Mouse (Mus musculus): ENCODE results near the gene Slc35a1. TPM values are rescaled to one million over a fixed set of nuclear protein-coding genes. Genes with fewer than 3 reads are reported as not detected.

The Slc35a1 gene
- polyA plus RNA-seq, 1 experiment from 2014 or later: 15.1 TPM

DNA sequence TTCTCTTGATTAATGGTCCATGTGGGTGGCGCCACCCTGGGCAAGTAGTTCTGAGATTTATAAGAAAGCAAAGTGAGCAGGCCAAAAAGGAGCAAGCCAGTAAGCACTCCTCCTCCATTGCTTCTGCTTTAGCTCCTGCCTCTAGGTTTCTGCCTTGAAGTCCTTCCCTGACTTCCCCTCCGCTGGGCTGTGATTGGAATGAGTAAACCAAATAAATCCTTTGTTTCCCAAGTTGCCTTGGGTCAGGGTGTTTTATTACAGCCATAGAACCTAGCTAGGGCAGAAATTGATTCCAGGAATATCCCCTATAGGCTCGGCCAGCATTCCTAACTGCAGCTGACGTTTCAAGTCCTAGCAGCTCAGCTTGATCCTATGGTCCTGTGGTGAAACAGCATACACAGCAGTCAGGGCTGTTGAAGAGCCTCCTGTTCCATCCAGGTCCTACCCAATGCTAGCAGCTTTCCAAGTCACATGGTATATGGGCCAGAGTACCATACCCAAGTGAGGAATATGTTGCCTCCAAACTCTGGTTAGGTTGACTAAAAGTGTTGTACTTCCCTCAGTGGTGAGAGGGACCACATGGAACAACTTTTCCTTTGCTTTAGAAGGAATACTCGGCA lies 47.4 kb downstream of the Slc35a1 start:
- whole genome bisulfite sequencing (ENCODE audit: insufficient replicate concordance): 68% methylated on average over 5 of the region's 5 CpGs
- H3K9ac ChIP-seq (ENCODE audit: low read depth, low read length): no peak overlapping the region
- no peak for ATAC-seq (ENCODE audit: low read depth)
- H3K9me3 ChIP-seq (replicated peaks; ENCODE audit: control insufficient read depth, low read length): no peaks in the 10 kb centered on the region
- no peaks in the 10 kb centered on the region for H3K4me1 ChIP-seq (ENCODE audit: control insufficient read depth, low read depth, low read length)
- no peak overlapping the region for H3K4me3 ChIP-seq (ENCODE audit: low read depth, low read length)
- peaks cover 10% of the 10 kb centered on the region for H3K36me3 ChIP-seq (ENCODE audit: control insufficient read depth, insufficient read depth)
- no peaks in the 10 kb centered on the region for H3K27me3 ChIP-seq (ENCODE audit: control insufficient read depth, insufficient read depth, low read depth, low read length)
- no peak overlapping the region for H3K4me2 ChIP-seq (ENCODE audit: low read depth, low read length)
- no peak overlapping the region for H3K27ac ChIP-seq (ENCODE audit: low read length)

DNA sequence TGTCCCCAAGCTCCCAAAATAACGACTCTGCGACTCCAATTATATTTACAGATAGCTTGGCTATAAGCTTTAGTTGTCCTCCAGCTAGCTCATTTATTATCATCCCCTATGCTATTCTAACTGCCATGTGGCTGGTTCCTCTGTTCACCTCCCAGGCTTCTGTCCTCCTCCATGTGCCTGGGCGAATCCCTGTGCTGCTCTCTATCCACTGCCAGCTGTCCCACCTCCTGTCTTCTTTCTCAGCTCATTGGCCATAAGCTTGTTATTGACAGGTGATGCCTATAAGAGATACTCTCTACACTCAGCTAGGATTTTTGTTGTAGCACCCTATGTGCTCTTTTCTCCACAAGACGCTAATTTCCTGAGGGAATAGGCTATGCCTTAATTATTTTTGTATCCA lies 49.4 kb downstream of the Slc35a1 start:
- Histone ChIP-seq H3K27me3 (ENCODE audit: control insufficient read depth, insufficient read depth, low read depth, low read length) (no peaks in the 10 kb centered on the region), H3K9me3 (replicated peaks; ENCODE audit: control insufficient read depth, low read length) (no peaks in the 10 kb centered on the region), H3K4me2 (ENCODE audit: low read depth, low read length) (no peak overlapping the region), H3K27ac (ENCODE audit: low read length) (no peak overlapping the region), H3K9ac (ENCODE audit: low read depth, low read length) (no peak overlapping the region), H3K36me3 (ENCODE audit: control insufficient read depth, insufficient read depth) (peaks cover 9% of the 10 kb centered on the region), H3K4me3 (ENCODE audit: low read depth, low read length) (no peak overlapping the region), H3K4me1 (ENCODE audit: control insufficient read depth, low read depth, low read length) (no peaks in the 10 kb centered on the region)
- 73% methylated on average over 4 of the region's 4 CpGs for WGBS (ENCODE audit: insufficient replicate concordance)
- no peak for ATAC-seq (ENCODE audit: low read depth)

DNA sequence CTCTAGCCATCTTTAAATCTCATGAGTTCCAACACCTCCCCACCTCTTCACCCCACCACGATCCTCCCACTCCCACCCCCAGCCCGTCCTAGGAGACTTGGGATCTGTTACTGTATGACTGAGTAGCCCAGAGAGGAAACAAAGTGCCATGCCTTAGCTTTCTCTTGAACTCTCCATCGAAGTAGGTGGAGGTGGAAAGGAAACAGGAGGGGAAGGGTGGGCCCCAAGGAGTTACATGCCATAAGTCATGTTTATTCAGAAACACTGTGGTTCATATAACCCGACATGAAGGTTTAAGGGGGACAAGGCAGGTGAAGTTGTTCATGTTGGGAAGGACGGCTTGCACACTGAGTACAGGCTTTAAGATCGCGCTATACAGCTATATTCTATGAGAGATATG lies 49.9 kb downstream of the Slc35a1 start:
- WGBS (ENCODE audit: insufficient replicate concordance): 80% methylated on average over 7 of the region's 7 CpGs
- H3K4me2 ChIP-seq (ENCODE audit: low read depth, low read length): no peak overlapping the region
- ATAC-seq (ENCODE audit: low read depth): no peak
- H3K9me3 ChIP-seq (replicated peaks; ENCODE audit: control insufficient read depth, low read length): no peaks in the 10 kb centered on the region
- no peak overlapping the region for H3K27ac ChIP-seq (ENCODE audit: low read length)
- no peak overlapping the region for H3K9ac ChIP-seq (ENCODE audit: low read depth, low read length)
- no peaks in the 10 kb centered on the region for H3K4me1 ChIP-seq (ENCODE audit: control insufficient read depth, low read depth, low read length)
- no peaks in the 10 kb centered on the region for H3K27me3 ChIP-seq (ENCODE audit: control insufficient read depth, insufficient read depth, low read depth, low read length)
- peaks cover 7% of the 10 kb centered on the region for H3K36me3 ChIP-seq (ENCODE audit: control insufficient read depth, insufficient read depth)
- no peak overlapping the region for H3K4me3 ChIP-seq (ENCODE audit: low read depth, low read length)

- H3K4me1 ChIP-seq (ENCODE audit: control insufficient read depth, low read depth, low read length): no peaks in the 10 kb centered on the region
- H3K36me3 ChIP-seq (ENCODE audit: control insufficient read depth, insufficient read depth): peaks cover 7% of the 10 kb centered on the region
- H3K9ac ChIP-seq (ENCODE audit: low read depth, low read length): no peak overlapping the region
These were observed 51.2 kb downstream of the Slc35a1 start for GRCm38 (mm10) chr4:34636036-34636435.

GRCm38 (mm10) chr4:34634129-34634528 lies 53.1 kb downstream of the Slc35a1 start:
- peaks cover 3% of the 10 kb centered on the region; the same call in 1 of the 2 replicates for H3K36me3 ChIP-seq (ENCODE audit: control insufficient read depth, insufficient read depth)
- 87% methylated on average over 7 of the region's 7 CpGs for WGBS (ENCODE audit: insufficient replicate concordance)
- H3K27ac ChIP-seq (ENCODE audit: low read length): no peak overlapping the region
- no peaks in the 10 kb centered on the region for H3K27me3 ChIP-seq (ENCODE audit: control insufficient read depth, insufficient read depth, low read depth, low read length)
- no peaks in the 10 kb centered on the region for H3K9me3 ChIP-seq (replicated peaks; ENCODE audit: control insufficient read depth, low read length)
- H3K4me2 ChIP-seq (ENCODE audit: low read depth, low read length): no peak overlapping the region
- no peak overlapping the region for H3K4me3 ChIP-seq (ENCODE audit: low read depth, low read length)
- no peaks in the 10 kb centered on the region for H3K4me1 ChIP-seq (ENCODE audit: control insufficient read depth, low read depth, low read length)
- H3K9ac ChIP-seq (ENCODE audit: low read depth, low read length): no peak overlapping the region
- ATAC-seq (ENCODE audit: low read depth): no peak

More at GRCm38 (mm10) chr4:34636036-34636435, 51.2 kb downstream of the Slc35a1 start:
- H3K4me3 ChIP-seq (ENCODE audit: low read depth, low read length): no peak overlapping the region
- WGBS (ENCODE audit: insufficient replicate concordance): 76% methylated on average over 5 of the region's 5 CpGs
- H3K27ac ChIP-seq (ENCODE audit: low read length): no peak overlapping the region
- no peak overlapping the region for H3K4me2 ChIP-seq (ENCODE audit: low read depth, low read length)
- no peak for ATAC-seq (ENCODE audit: low read depth)
- H3K27me3 ChIP-seq (ENCODE audit: control insufficient read depth, insufficient read depth, low read depth, low read length): no peaks in the 10 kb centered on the region
- no peaks in the 10 kb centered on the region for H3K9me3 ChIP-seq (replicated peaks; ENCODE audit: control insufficient read depth, low read length)

GRCm38 (mm10) chr4:34629956-34630355 lies 57.3 kb downstream of the Slc35a1 start:
- Histone ChIP-seq H3K4me3 (ENCODE audit: low read depth, low read length) (no peak overlapping the region), H3K9me3 (replicated peaks; ENCODE audit: control insufficient read depth, low read length) (no peaks in the 10 kb centered on the region), H3K36me3 (ENCODE audit: control insufficient read depth, insufficient read depth) (peaks cover 6% of the 10 kb centered on the region; the same call in 1 of the 2 replicates), H3K27ac (ENCODE audit: low read length) (no peak overlapping the region), H3K4me2 (ENCODE audit: low read depth, low read length) (no peak overlapping the region), H3K9ac (ENCODE audit: low read depth, low read length) (no peak overlapping the region), H3K27me3 (ENCODE audit: control insufficient read depth, insufficient read depth, low read depth, low read length) (no peaks in the 10 kb centered on the region), H3K4me1 (ENCODE audit: control insufficient read depth, low read depth, low read length) (no peaks in the 10 kb centered on the region)
- ATAC-seq (ENCODE audit: low read depth): no peak
- WGBS (ENCODE audit: insufficient replicate concordance): 74% methylated on average over 1 of the region's 1 CpGs

- H3K4me1 ChIP-seq (ENCODE audit: control insufficient read depth, low read depth, low read length): no peaks in the 10 kb centered on the region
- no peak overlapping the region for H3K4me2 ChIP-seq (ENCODE audit: low read depth, low read length)
- no peak overlapping the region for H3K9ac ChIP-seq (ENCODE audit: low read depth, low read length)
- H3K36me3 ChIP-seq (ENCODE audit: control insufficient read depth, insufficient read depth): peaks cover 6% of the 10 kb centered on the region; the same call in 1 of the 2 replicates
- ATAC-seq (ENCODE audit: low read depth): no peak
- H3K4me3 ChIP-seq (ENCODE audit: low read depth, low read length): no peak overlapping the region
- no peaks in the 10 kb centered on the region for H3K27me3 ChIP-seq (ENCODE audit: control insufficient read depth, insufficient read depth, low read depth, low read length)
- WGBS (ENCODE audit: insufficient replicate concordance): 75% methylated on average over 6 of the region's 6 CpGs
- H3K27ac ChIP-seq (ENCODE audit: low read length): no peak overlapping the region
- H3K9me3 ChIP-seq (replicated peaks; ENCODE audit: control insufficient read depth, low read length): no peaks in the 10 kb centered on the region
These were observed 60.8 kb downstream of the Slc35a1 start for GRCm38 (mm10) chr4:34626401-34626800.

GRCm38 (mm10) chr4:34625556-34625955 lies 61.7 kb downstream of the Slc35a1 start:
- Histone ChIP-seq H3K4me1 (ENCODE audit: control insufficient read depth, low read depth, low read length) (no peaks in the 10 kb centered on the region), H3K4me2 (ENCODE audit: low read depth, low read length) (no peak overlapping the region), H3K9me3 (replicated peaks; ENCODE audit: control insufficient read depth, low read length) (no peaks in the 10 kb centered on the region), H3K4me3 (ENCODE audit: low read depth, low read length) (no peak overlapping the region), H3K36me3 (ENCODE audit: control insufficient read depth, insufficient read depth) (peaks cover 3% of the 10 kb centered on the region; the same call in 1 of the 2 replicates), H3K27me3 (ENCODE audit: control insufficient read depth, insufficient read depth, low read depth, low read length) (no peaks in the 10 kb centered on the region), H3K9ac (ENCODE audit: low read depth, low read length) (no peak overlapping the region), H3K27ac (ENCODE audit: low read length) (no peak overlapping the region)
- no peak for ATAC-seq (ENCODE audit: low read depth)
- WGBS (ENCODE audit: insufficient replicate concordance): 73% methylated on average over 4 of the region's 4 CpGs

DNA sequence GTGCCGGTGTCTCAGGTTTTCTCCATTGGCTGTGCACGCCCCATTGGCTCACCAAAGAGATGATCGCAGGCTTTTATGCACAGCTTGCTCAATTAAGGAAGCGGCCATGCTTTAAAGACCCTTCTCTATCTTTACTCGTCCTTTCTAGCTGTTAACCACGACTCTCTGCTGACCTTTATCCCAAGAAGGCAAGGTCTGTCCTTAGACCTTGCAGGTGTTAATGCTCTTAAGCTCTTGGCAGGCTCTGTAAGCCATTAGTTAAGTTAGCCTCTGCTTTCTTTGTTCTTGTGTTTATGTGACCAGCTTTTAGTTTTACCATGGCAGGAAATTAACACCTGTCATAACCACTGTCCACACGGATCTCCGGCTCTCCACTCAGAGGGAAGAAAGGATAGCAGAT lies 71.1 kb downstream of the Slc35a1 start:
- Histone ChIP-seq H3K27ac (ENCODE audit: low read length) (no peak overlapping the region), H3K36me3 (ENCODE audit: control insufficient read depth, insufficient read depth) (no peaks in the 10 kb centered on the region), H3K9me3 (replicated peaks; ENCODE audit: control insufficient read depth, low read length) (no peaks in the 10 kb centered on the region), H3K4me3 (ENCODE audit: low read depth, low read length) (peak overlapping the region; percentile 92), H3K27me3 (ENCODE audit: control insufficient read depth, insufficient read depth, low read depth, low read length) (no peaks in the 10 kb centered on the region), H3K4me1 (ENCODE audit: control insufficient read depth, low read depth, low read length) (peaks cover 16% of the 10 kb centered on the region), H3K9ac (ENCODE audit: low read depth, low read length) (no peak overlapping the region), H3K4me2 (ENCODE audit: low read depth, low read length) (peak overlapping the region; percentile 76)
- WGBS (ENCODE audit: insufficient replicate concordance): 65% methylated on average over 8 of the region's 8 CpGs
- ATAC-seq (ENCODE audit: low read depth): no peak

Measured in liver, embryonic 16.5 days (tissue).